Mouse (Mus musculus): Measurements from ENCODE around the gene Farsb.

DNA sequence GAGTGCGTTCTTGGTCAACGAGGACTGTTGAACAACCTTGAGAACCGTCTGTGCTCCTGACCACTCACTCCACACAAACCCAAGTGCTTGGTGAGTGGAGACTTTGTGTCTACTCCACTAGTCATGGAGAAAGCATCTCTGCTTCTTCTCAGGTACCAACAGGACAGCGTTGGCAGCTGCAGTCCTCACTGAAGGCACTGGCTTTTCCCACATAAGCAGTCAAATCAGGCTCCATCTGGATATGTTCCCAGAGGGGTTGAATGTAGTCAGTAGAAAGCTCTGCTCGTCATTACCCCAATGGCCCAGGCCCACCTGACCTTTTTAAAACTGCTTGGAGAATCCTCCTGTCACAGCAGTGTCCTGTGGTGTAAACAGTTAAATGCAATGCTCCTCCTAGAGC, 74.3 kb downstream of the Farsb start:
- TF ChIP-seq CTCF (IDR thresholded peaks at IDR 0.05; ENCODE audit: insufficient read depth, low read length) (no peak), POLR2A (IDR thresholded peaks at IDR 0.05; ENCODE audit: borderline replicate concordance, extremely low read depth, low read depth, low read length) (no peak)

All from lung, adult 2 months (tissue).